Mouse (Mus musculus): Measurements from ENCODE around the gene Ngrn.

Gene Ngrn

GRCm38 (mm10) chr7:80261372-80261990, 466 bp downstream of the Ngrn start:
- no peak for DNase-seq (ENCODE audit: low spot score in 2 of 2)

- DNase-seq (ENCODE audit: low spot score in 2 of 2): no peak
Observed at GRCm38 (mm10) chr7:80264606-80265005, 3.6 kb downstream of the Ngrn start.

- no peak for DNase-seq (ENCODE audit: low spot score in 2 of 2)
Observed at GRCm38 (mm10) chr7:80267764-80268163, 6.7 kb downstream of the Ngrn start.

- peak; percentile 90 for DNase-seq (ENCODE audit: low spot score in 2 of 2)
Observed at GRCm38 (mm10) chr7:80268897-80269750, 8.1 kb downstream of the Ngrn start, which contains the start of gene Vps33b. Gene Vps33b, plus strand, starts transcription at chr7:80269649.

GRCm38 (mm10) chr7:80269751-80270255, 8.8 kb downstream of the Ngrn start:
- DNase-seq (ENCODE audit: low spot score in 2 of 2): no peak

- DNase-seq (ENCODE audit: low spot score in 2 of 2): no peak
Observed at GRCm38 (mm10) chr7:80273456-80273855, 12.4 kb downstream of the Ngrn start.

- DNase-seq (ENCODE audit: low spot score in 2 of 2): no peak
Observed at GRCm38 (mm10) chr7:80276374-80276773, 15.4 kb downstream of the Ngrn start.

- DNase-seq (ENCODE audit: low spot score in 2 of 2): no peak
Observed at GRCm38 (mm10) chr7:80280032-80280431, 19.0 kb downstream of the Ngrn start.

- DNase-seq (ENCODE audit: low spot score in 2 of 2): no peak
Observed at GRCm38 (mm10) chr7:80280998-80281397, 20.0 kb downstream of the Ngrn start.

- DNase-seq (ENCODE audit: low spot score in 2 of 2): no peak
Observed at GRCm38 (mm10) chr7:80281646-80282045, 20.6 kb downstream of the Ngrn start.

- no peak for DNase-seq (ENCODE audit: low spot score in 2 of 2)
Observed at GRCm38 (mm10) chr7:80283226-80283918, 22.4 kb downstream of the Ngrn start.

GRCm38 (mm10) chr7:80284391-80284790, 23.4 kb downstream of the Ngrn start:
- DNase-seq (ENCODE audit: low spot score in 2 of 2): no peak

- no peak for DNase-seq (ENCODE audit: low spot score in 2 of 2)
Observed at GRCm38 (mm10) chr7:80285725-80286124, 24.7 kb downstream of the Ngrn start.

- DNase-seq (ENCODE audit: low spot score in 2 of 2): no peak
Observed at GRCm38 (mm10) chr7:80287736-80288135, 26.7 kb downstream of the Ngrn start.

- DNase-seq (ENCODE audit: low spot score in 2 of 2): peak; percentile 98 to 99
Observed at GRCm38 (mm10) chr7:80294062-80294763, 33.2 kb downstream of the Ngrn start, which contains the start of gene Prc1. Gene Prc1, plus strand, starts transcription at chr7:80294450.

- DNase-seq (ENCODE audit: low spot score in 2 of 2): no peak
Observed at GRCm38 (mm10) chr7:80294764-80295648, 34.0 kb downstream of the Ngrn start.

- DNase-seq (ENCODE audit: low spot score in 2 of 2): no peak
Observed at GRCm38 (mm10) chr7:80296462-80296861, 35.4 kb downstream of the Ngrn start.

- no peak for DNase-seq (ENCODE audit: low spot score in 2 of 2)
Observed at GRCm38 (mm10) chr7:80297041-80297440, 36.0 kb downstream of the Ngrn start.

GRCm38 (mm10) chr7:80298754-80299153, 37.7 kb downstream of the Ngrn start:
- no peak for DNase-seq (ENCODE audit: low spot score in 2 of 2)

- DNase-seq (ENCODE audit: low spot score in 2 of 2): no peak
Observed at GRCm38 (mm10) chr7:80299568-80299967, 38.6 kb downstream of the Ngrn start.

GRCm38 (mm10) chr7:80301522-80301921, 40.5 kb downstream of the Ngrn start:
- DNase-seq (ENCODE audit: low spot score in 2 of 2): no peak
